Mouse (Mus musculus) heart, adult 11 months (tissue): ENCODE measurements around the gene Slc29a3.
"Not testable (repeated sequence)": the region's sequence is repeated elsewhere in the genome, so short reads cannot be mapped to it uniquely, and the experiment has no call there.

Experiments used
- DNase-seq: peaks from one replicate; pipeline ENCODE4 v3.0.0; 2022

The Slc29a3 gene

DNA sequence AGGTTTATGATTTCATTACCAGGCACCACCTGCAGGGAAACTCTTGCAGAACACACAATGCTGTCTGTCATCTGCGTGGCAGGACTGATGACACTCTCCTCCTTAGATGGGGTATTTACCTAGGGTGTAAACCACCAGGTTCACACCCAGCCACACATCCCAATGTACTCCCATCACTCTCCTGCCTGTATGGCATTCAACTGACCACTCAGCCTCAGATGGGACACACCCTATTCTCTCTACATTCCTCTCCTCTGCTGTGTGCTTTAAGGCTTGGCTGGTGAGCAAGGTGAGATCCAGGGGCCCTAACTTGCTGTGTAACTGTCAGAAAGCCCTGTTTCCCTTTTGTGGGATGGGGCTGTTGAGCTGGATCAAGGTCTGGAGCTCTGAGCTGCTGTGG is 9.5 kb upstream of the Slc29a3 start:
- DNase-seq, result no peak

- DNase-seq, result peak; percentile 99
These were observed 7.8 kb upstream of the Slc29a3 start for GRCm38 (mm10) chr10:60760377-60760776.

DNA sequence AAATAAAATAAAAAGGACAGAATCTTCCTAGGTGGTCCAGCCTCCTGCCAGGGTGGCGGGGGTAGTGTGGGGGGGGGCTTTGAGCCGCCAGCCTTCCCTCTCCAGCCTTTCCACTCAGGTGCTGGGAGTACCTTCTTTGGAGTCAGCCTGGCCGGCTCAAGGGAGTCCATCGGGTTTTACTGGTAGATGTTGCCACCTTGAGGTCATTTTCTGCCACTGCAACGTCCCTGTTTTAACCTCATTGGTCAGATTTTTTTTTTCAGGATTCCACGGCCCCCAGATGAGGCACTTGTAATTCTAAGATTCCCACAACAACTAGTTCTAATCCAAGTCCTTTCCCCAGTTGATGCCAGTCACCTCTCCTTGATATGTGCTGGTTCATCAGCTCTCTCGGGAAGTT is 4.4 kb upstream of the Slc29a3 start:
- DNase-seq, result peak; percentile 97

GRCm38 (mm10) chr10:60756146-60756545 is 3.6 kb upstream of the Slc29a3 start:
- DNase-seq, result no peak

GRCm38 (mm10) chr10:60753941-60754340 is 1.3 kb upstream of the Slc29a3 start:
- no peak for DNase-seq

- peak; percentile 97 for DNase-seq
These were observed 667 bp upstream of the Slc29a3 start for GRCm38 (mm10) chr10:60753261-60753660.

- peak; percentile 96 for DNase-seq
These were observed 4.9 kb downstream of the Slc29a3 start for GRCm38 (mm10) chr10:60747667-60748212.

- no peak for DNase-seq
These were observed 6.1 kb downstream of the Slc29a3 start for GRCm38 (mm10) chr10:60746512-60746911.

GRCm38 (mm10) chr10:60744543-60745290 is 7.9 kb downstream of the Slc29a3 start:
- DNase-seq, result peak; percentile 95

GRCm38 (mm10) chr10:60743681-60744080 is 8.9 kb downstream of the Slc29a3 start:
- DNase-seq, result no peak

DNA sequence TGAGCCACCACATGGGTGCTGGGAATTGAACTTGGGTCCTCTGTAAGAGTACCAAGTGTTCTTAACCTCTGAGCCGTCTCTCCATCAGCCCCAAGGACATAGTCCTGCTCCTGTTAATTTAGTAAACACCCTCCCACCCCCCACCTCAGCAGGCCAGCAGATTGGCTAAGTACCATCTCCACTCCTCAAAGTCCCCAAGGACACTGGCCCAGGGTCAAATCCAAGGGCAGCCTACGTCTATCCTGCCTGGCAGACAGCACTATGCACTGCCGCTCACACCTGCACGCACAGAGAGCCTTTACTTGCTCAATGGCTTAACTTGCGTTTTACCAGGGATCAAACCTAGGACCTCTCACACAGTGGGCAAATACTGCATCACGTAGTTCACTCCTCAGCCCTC is 9.7 kb downstream of the Slc29a3 start:
- no peak for DNase-seq

DNA sequence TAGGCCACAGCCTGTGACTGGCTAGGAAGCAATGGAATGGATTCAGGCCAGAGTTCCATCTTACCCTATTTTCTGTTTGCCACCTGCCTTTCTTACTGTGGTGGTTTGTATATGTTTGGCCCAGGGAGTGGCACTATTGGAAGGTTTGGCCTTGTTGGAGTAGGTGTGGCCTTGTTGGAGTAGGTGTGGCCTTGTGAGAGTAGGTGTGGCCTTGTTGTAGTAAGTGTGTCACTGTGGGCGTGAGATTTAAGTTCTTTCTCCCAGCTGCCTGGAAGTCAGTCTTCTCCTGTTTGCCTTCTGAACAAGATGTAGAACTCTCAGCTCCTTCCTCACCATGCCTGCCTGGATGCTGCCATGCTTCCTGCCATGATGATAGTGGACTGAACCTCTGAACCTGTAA is 10.3 kb downstream of the Slc29a3 start:
- DNase-seq, result not testable (repeated sequence)

DNA sequence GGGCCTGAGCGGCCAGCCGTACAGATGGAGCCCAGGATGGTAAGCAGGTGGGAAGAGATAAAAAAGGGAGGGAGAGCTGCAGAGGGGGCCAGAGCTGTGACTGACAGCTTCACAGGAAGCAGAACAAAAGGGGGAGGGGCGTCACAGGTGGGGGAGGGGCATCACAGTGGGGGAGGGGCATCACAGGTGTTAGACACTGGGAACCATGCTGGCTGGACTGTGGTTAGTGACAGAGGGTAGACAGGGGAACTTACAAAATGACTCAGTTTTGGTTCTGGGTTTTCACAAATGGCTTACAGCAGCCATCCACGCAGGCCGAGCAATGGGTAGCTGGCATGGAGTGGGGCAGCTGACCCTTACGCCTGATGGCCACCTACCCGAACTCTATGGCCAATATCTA is 11.2 kb downstream of the Slc29a3 start:
- DNase-seq, result peak; percentile 87

- DNase-seq, result peak; percentile 96
These were observed 12.8 kb downstream of the Slc29a3 start for GRCm38 (mm10) chr10:60739619-60740363.

DNA sequence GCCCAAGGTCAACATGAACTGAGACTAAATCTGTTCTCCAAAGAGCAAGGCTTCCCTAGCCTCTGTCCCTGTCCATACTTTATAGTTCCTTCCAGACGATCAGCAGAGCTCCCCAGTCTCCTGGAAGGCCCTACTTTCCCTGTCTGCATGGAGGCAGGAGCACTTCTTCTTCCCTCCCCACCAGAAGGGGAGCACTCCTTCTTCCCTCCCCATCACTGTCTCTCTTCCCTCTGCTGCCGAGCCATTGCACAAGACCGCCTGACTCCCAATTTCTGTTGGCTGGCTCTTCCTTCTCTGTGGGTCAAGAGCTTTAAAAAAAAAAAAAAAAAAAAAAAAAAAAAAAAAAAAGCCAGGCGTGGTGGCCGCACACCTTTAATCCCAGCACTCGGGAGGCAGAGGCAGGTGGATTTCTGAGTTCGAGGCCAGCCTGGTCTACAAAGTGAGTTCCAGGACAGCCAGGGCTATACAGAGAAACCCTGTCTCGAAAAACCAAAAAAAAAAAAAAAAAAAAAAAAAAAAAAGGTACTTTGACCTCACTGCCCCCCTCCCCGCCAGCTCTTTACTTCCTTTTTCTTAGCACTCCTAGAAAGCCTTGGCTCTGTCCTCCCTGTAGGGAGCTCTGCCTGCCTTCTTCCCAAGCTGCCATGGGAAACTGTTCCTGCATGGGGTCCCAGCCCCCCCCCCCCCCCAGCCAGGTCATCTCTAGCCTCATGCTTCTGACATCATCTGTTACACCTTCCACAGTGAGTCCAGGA is 14.5 kb downstream of the Slc29a3 start:
- DNase-seq, result peak; percentile 95

GRCm38 (mm10) chr10:60737169-60737728 is 15.3 kb downstream of the Slc29a3 start:
- DNase-seq, result peak; percentile 90

DNA sequence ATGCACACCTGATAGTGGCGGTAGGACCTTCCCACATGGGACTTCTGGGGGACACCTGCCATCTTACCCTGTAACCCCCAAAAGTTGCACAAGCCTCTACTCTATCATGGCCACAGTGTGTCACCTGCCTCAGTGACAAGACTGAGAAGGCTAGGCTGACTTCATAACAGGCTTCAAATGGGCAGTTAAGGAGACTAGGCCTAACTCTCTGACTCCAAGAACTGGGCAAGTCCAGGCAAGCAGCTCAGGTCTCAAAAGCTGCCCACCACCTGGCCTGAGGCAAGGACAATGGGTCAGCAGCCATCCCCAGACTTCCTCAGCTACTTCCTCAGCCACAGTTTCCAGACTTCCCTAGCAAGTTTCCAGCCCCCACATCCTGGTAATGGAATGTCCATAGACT is 16.9 kb downstream of the Slc29a3 start:
- DNase-seq, result no peak

DNA sequence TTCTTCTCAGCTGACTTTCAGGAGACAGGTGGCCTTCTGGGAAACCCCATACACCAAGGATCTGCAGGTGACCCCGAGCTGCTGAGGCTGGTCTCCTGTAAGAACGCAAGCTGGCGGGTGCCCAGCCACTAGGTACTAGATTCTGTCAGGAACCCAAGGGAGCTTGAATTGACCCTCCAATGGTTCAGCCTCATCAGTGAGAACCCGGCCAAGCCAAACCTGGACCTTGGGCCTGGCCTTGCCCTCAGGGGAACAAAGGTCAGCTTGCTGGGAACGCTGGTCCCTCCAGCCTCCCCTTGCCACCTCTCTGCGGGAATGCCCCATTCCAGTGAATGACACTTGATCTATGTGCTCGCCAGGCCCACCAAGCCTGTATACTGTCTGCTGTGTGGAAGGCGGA is 19.1 kb downstream of the Slc29a3 start:
- no peak for DNase-seq

GRCm38 (mm10) chr10:60732397-60732861 is 20.2 kb downstream of the Slc29a3 start:
- DNase-seq, result peak; percentile 94

- no peak for DNase-seq
These were observed 20.9 kb downstream of the Slc29a3 start for GRCm38 (mm10) chr10:60731742-60732141.

- DNase-seq, result no peak
These were observed 25.3 kb downstream of the Slc29a3 start for GRCm38 (mm10) chr10:60727301-60727700.

GRCm38 (mm10) chr10:60726896-60727295 is 25.7 kb downstream of the Slc29a3 start:
- no peak for DNase-seq

DNA sequence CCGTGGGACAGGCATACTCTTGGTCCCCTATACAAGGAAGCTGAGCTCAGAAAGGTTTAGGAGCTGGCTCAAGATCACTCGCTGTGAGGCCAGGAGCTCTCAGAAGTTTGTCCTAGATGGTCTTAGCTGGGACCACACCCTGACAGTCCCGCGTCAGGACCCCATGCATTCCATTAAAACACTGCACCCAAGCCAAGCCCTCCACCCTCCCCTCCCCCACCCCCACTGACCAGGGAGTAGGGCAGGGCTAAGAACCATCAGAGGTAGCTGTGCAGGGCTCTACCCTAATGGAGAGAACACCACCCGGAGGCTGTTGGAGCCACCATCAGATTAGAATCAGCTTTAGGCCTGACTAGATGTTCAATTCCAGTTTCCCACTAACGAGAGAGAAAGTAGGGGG is 28.1 kb downstream of the Slc29a3 start:
- no peak for DNase-seq
